Mouse (Mus musculus) intestine, embryonic 16.5 days (tissue): ENCODE results near the gene Nfu1. TPM values are rescaled to one million over a fixed set of nuclear protein-coding genes. Genes with fewer than 3 reads are reported as not detected.

Source experiments
- ATAC-seq: fragments of 200-750 bp; cut with Nextera tagmentation; 2 replicates; pipeline ENCODE4 v1.8.0; 2017; ENCODE audit warnings: moderate TSS enrichment, moderate library complexity
- H3K27ac ChIP-seq: fragments of 300-500 bp; sonication (generic); 2 replicates; pipeline ENCODE4 v1.5.1; 2014; ENCODE audit warnings: mild to moderate bottlenecking, low read length
- H3K27me3 ChIP-seq: fragments of 300-500 bp; sonication (generic); replicated peaks from 2 replicates; pipeline ENCODE4 v1.6.1; 2014; ENCODE audit warnings: low read length, control low read depth, mixed read lengths; ENCODE audit not compliant: control insufficient read depth, insufficient read depth
- H3K36me3 ChIP-seq: fragments of 300-500 bp; sonication (generic); 2 replicates; pipeline ENCODE4 v1.6.1; 2014; ENCODE audit warnings: low read length, control low read depth; ENCODE audit not compliant: control insufficient read depth, insufficient read depth
- H3K4me1 ChIP-seq: fragments of 300-500 bp; sonication (generic); 2 replicates; pipeline ENCODE4 v1.6.1; 2014; ENCODE audit warnings: low read length, control low read depth, mixed read lengths; ENCODE audit not compliant: control insufficient read depth, insufficient read depth
- H3K4me2 ChIP-seq: fragments of 300-500 bp; sonication (generic); 2 replicates; pipeline ENCODE4 v1.6.1; 2014; ENCODE audit warnings: low read depth, low read length, control low read depth
- H3K4me3 ChIP-seq: fragments of 300-500 bp; sonication (generic); 2 replicates; pipeline ENCODE4 v1.5.1; 2014; ENCODE audit warnings: mild to moderate bottlenecking, low read length
- H3K9ac ChIP-seq: fragments of 300-500 bp; sonication (generic); 2 replicates; pipeline ENCODE4 v1.6.1; 2014; ENCODE audit warnings: low read depth, low read length
- H3K9me3 ChIP-seq: fragments of 300-500 bp; sonication (generic); 2 replicates; pipeline ENCODE4 v1.6.1; 2016; ENCODE audit warnings: low read length, control low read depth; ENCODE audit not compliant: control insufficient read depth
- WGBS: fragments of 180-500 bp; shearing (Covaris S2); extraction: QIAGEN DNeasy Blood & Tissue Kit; methylation state at CpG from one replicate; pipeline ENCODE4 v1.1.7; 2014; 5-methylcytosine and 5-hydroxymethylcytosine counted together
- polyA plus RNA-seq: library from polyadenylated mRNA; unstranded; fragments of >200 nt; fragmentation: Nextera tagmentation; extraction: Ambion mirVana; gene quantifications from 2 replicates; pipeline ENCODE4 v1.2.1, GENCODE M21; 2015

Gene Nfu1
- 110 and 114 TPM in 2 replicates for polyA plus RNA-seq

DNA sequence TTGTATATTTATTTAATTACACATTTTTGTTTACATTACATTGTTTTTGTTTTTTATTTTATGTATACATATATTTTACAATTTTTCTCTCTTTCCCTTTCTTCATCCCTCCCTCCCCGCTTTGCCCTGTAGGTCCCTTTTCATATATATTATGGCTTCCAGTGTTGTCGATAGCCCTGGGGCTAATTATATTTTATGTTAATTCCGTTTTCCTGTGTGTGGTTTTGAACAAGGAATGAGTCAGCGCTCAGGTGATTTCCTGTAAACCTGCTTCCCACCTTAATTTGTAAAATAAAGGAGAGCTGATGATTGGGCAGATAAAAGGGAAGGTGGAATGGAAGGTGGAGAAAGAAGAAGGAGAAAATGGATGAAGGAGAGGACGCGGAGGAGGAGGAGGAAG lies at the start of gene Nfu1:
Gene Nfu1 (plus strand): TSS at position 350 of the 400 bp plus-strand sequence.
- no peak for ATAC-seq
- Histone ChIP-seq H3K9me3 (no peaks in the 10 kb centered on the region), H3K4me1 (peaks cover 11% of the 10 kb centered on the region), H3K4me2 (peak within 1 kb of the TSS; percentile 76), H3K36me3 (0 out of 2 replicates have a peak, but pooled peaks cover 3% of the 10 kb centered on the region), H3K27me3 (no peaks in the 10 kb centered on the region), H3K27ac (peak within 1 kb of the TSS; percentile 90), H3K9ac (peak within 1 kb of the TSS; percentile 95), H3K4me3 (peak within 1 kb of the TSS; percentile 88)
- WGBS: 76% methylated on average over 6 of the region's 6 CpGs

DNA sequence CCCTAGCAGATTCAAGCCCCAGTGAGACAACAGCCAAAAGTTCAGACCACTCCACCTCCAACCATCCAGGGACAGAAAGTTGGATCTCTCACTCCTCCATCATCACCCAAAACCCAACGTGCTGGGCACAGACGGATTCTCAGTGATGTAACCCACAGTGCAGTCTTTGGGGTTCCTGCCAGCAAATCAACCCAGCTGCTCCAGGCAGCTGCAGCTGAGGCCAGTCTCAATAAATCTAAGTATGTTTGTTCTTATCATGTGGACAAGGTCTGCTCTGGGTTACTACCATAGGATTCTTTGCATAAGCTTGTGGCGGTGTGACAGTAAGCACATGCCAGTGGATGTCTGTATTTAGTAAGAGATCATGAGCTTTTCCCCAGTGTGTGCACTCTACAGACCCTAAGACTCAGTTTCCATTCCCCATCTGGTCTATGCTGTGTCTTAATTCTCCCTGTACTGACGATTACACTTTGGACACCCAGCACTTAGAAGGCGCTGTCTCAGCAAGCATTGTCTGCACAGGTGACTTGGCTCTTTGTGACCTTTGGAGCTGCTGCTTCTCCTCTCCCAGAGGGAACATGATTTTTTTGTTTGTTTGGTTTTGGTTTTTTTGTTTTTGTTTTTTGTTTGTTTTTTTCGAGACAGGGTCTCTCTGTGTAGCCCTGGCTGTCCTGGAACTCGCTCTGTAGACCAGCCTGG lies 44.9 kb upstream of the Nfu1 start:
- no peaks in the 10 kb centered on the region for H3K9me3 ChIP-seq
- no peak overlapping the region for H3K4me3 ChIP-seq
- ATAC-seq: no peak
- H3K27ac ChIP-seq: no peak overlapping the region
- H3K36me3 ChIP-seq: peaks cover 6% of the 10 kb centered on the region
- no peaks in the 10 kb centered on the region for H3K27me3 ChIP-seq
- no peak overlapping the region for H3K4me2 ChIP-seq
- H3K9ac ChIP-seq: no peak overlapping the region
- 88% methylated on average over 7 of the region's 7 CpGs for WGBS
- no peaks in the 10 kb centered on the region for H3K4me1 ChIP-seq

DNA sequence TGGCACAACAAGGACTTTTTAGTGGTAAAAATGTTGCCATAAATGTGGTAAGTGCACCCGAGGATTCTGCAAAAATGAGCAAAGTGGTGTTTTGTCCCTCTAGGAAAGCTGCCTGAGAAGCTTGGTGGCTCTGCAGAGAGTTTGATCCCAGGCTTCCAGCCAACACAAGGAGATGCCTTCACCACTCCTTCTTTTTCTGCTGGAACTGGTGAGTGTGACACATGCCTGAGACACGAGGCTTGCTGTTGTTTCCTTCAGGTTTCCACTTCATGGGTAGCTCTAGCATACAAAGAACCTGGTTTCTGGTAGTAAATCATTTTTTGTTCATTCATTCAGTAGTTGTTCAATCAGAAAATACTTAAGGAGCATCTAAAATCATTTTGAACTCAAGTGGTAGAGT lies 41.9 kb upstream of the Nfu1 start:
- H3K9ac ChIP-seq: no peak overlapping the region
- H3K4me2 ChIP-seq: no peak overlapping the region
- no peaks in the 10 kb centered on the region for H3K27me3 ChIP-seq
- no peaks in the 10 kb centered on the region for H3K9me3 ChIP-seq
- H3K4me1 ChIP-seq: no peaks in the 10 kb centered on the region
- H3K36me3 ChIP-seq: peaks cover 14% of the 10 kb centered on the region; the same call in 1 of the 2 replicates
- H3K4me3 ChIP-seq: no peak overlapping the region
- no peak overlapping the region for H3K27ac ChIP-seq
- no peak for ATAC-seq
- 84% methylated on average over 2 of the region's 2 CpGs for WGBS

DNA sequence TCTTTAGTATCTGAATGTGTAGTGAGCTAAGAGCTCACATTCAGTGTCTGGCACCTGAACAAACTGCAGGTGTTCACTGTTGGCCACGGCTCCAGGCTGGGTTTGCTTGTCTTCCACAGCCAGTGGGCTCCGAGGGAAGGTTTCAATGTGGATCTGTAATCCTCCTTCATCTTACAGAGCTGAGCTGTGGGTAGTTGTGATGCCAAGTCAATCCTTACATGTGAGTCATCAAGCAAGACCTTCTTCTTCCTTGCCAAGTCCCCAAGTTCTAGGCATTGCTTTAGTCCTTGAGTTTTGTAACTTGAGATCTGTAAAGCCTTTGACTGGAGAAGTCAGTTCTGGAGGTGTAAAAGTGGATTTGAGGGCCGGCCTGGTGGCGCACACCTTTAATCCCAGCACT lies 35.1 kb upstream of the Nfu1 start:
- H3K4me1 ChIP-seq: no peaks in the 10 kb centered on the region
- H3K9me3 ChIP-seq: no peaks in the 10 kb centered on the region
- H3K4me3 ChIP-seq: no peak overlapping the region
- H3K36me3 ChIP-seq: peaks cover 11% of the 10 kb centered on the region; the same call in 1 of the 2 replicates
- ATAC-seq: no peak
- H3K4me2 ChIP-seq: no peak overlapping the region
- H3K9ac ChIP-seq: no peak overlapping the region
- H3K27me3 ChIP-seq: no peaks in the 10 kb centered on the region
- no peak overlapping the region for H3K27ac ChIP-seq
- WGBS: 97% methylated on average over 4 of the region's 4 CpGs

DNA sequence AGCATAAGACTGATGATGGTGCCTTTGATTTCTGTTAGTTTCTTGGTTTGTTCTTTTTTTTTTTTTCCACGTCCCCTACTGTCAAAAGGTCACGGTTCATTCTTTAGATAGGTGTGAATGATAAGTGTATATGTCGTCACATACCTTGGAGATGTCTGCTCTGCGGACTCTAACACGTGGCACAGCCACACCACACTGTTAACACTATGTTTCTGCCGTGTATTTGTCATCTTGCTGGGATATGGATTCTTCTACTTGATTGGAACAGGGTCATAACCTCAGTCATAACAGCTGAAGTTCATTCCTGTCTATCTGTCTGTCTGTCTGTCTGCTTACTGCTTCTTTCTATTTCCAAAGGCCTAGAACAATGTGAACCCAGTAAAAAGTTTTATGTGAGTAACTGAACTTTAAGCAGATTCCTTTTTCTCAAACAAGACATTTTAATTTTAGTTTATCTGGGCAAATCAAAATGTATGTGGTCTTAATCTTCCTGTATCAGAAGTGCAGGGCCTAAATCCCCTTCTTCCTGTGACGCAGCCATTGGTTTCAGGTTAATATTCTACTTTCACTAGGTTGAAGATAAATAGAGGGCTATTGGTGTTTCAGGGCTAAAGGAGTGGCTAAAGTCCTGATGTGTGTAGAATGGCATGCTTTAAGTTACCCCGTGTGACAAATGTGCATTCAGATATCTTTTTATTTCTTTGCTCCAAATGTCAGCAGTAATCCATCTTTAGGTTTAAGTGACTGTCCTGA lies 30.7 kb upstream of the Nfu1 start:
- peak; percentile 85 for ATAC-seq
- no peaks in the 10 kb centered on the region for H3K4me1 ChIP-seq
- H3K9me3 ChIP-seq: no peaks in the 10 kb centered on the region
- H3K4me2 ChIP-seq: no peak overlapping the region
- no peak overlapping the region for H3K9ac ChIP-seq
- 68% methylated on average over 8 of the region's 8 CpGs for WGBS
- H3K27me3 ChIP-seq: no peaks in the 10 kb centered on the region
- peak overlapping the region; percentile 42; the same call in 1 of the 2 replicates for H3K27ac ChIP-seq
- no peak overlapping the region for H3K4me3 ChIP-seq
- peaks cover 3% of the 10 kb centered on the region; the same call in 1 of the 2 replicates for H3K36me3 ChIP-seq

- H3K4me3 ChIP-seq: no peak overlapping the region
- H3K9ac ChIP-seq: no peak overlapping the region
- no peaks in the 10 kb centered on the region for H3K36me3 ChIP-seq
- peak; percentile 64 for ATAC-seq
- whole genome bisulfite sequencing: 50% methylated on average over 6 of the region's 6 CpGs
- no peaks in the 10 kb centered on the region for H3K27me3 ChIP-seq
- H3K4me2 ChIP-seq: no peak overlapping the region
- no peaks in the 10 kb centered on the region for H3K4me1 ChIP-seq
- no peaks in the 10 kb centered on the region for H3K9me3 ChIP-seq
- peak overlapping the region; percentile 42 for H3K27ac ChIP-seq
These were observed 30.1 kb upstream of the Nfu1 start for GRCm38 (mm10) chr6:86978909-86979265.

DNA sequence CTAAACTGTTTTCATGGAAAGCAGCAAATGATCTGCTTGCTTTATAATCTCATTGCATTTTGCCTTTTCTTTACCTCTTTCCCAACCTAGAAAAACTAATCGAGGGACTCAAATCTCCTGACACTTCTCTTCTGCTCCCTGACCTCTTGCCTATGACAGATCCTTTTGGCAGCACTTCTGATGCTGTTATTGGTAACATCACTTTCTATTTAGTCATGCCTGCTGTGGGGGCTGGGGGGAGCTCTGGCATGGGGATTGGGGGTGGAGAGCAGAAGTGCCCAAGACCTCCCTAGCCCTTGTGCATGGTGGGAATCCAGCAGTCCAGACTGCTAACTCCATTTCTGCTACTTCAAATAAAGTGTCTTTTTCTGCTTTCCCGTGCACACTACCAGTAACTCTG lies 27.8 kb upstream of the Nfu1 start:
- no peak for ATAC-seq
- Histone ChIP-seq H3K27me3 (no peaks in the 10 kb centered on the region), H3K4me3 (no peak overlapping the region), H3K36me3 (no peaks in the 10 kb centered on the region), H3K27ac (no peak overlapping the region), H3K4me2 (no peak overlapping the region), H3K4me1 (no peaks in the 10 kb centered on the region), H3K9me3 (no peaks in the 10 kb centered on the region), H3K9ac (no peak overlapping the region)
- WGBS: 80% methylated on average over 2 of the region's 2 CpGs

DNA sequence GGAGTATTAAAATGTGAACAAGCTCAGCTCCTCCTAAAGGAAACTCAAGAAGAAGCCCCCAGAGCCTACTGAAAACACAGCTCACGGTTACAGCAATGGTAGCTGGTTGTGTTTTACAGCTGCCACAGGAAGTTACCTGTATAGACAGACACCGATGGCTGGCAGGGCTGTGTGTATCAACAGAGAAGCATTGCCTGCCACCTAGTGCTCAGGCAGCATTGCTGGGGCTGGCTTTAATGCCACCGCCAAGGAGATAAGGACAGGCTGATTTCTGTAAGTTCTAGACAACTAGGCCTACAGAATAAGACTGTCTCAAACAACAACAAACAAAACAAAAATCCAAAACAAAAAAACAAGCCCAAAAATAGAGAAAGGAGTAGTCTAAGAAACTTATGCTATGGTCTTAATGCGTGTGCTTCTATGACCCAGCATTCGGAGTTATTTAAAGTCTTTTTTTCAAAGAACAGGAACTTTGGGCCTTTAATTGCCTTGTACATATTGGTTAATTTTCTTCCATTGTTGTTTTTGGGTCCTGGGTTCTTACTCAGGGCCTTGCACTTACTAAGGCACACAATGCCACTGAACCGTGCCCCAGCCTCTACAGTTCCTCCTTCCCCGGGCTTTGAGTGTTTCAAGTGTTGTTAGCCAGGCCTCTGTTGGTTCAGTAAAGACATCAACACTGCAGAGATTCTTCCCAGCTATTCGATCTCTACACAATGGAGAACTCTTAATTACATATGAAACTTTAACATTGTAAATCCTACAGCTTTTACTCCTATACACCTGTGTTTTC lies 23.5 kb upstream of the Nfu1 start:
- no peaks in the 10 kb centered on the region for H3K27me3 ChIP-seq
- H3K36me3 ChIP-seq: no peaks in the 10 kb centered on the region
- no peaks in the 10 kb centered on the region for H3K9me3 ChIP-seq
- H3K27ac ChIP-seq: no peak overlapping the region
- no peak overlapping the region for H3K4me3 ChIP-seq
- no peak for ATAC-seq
- H3K9ac ChIP-seq: no peak overlapping the region
- H3K4me2 ChIP-seq: no peak overlapping the region
- no peaks in the 10 kb centered on the region for H3K4me1 ChIP-seq
- 82% methylated on average over 8 of the region's 8 CpGs for WGBS

GRCm38 (mm10) chr6:86989576-86989975 lies 19.5 kb upstream of the Nfu1 start:
- Histone ChIP-seq H3K36me3 (no peaks in the 10 kb centered on the region), H3K4me3 (no peak overlapping the region), H3K9ac (no peak overlapping the region), H3K4me1 (no peaks in the 10 kb centered on the region), H3K4me2 (no peak overlapping the region), H3K27ac (no peak overlapping the region), H3K27me3 (no peaks in the 10 kb centered on the region), H3K9me3 (no peaks in the 10 kb centered on the region)
- no peak for ATAC-seq
- 83% methylated on average over 6 of the region's 6 CpGs for WGBS
